Mouse (Mus musculus) thymus, adult 2 months (tissue): ENCODE data around the gene Tmem120b.

ENCODE experiments used
- CTCF ChIP-seq: fragments of 200-500 bp; IDR thresholded peaks from 2 replicates; pipeline ENCODE4 v1.5.1; 2012; ENCODE audit warnings: mild to moderate bottlenecking, control low read depth, low read length, moderate library complexity, borderline replicate concordance; ENCODE audit not compliant: control insufficient read depth, poor library complexity, insufficient read depth; ENCODE audit errors: extremely low read depth
- POLR2A ChIP-seq: fragments of 200-500 bp; IDR thresholded peaks from 2 replicates; pipeline ENCODE4 v1.6.1; 2012; ENCODE audit warnings: mild to moderate bottlenecking, low read length, control low read depth, moderate library complexity; ENCODE audit not compliant: control insufficient read depth, poor library complexity, insufficient read depth; ENCODE audit errors: extremely low read depth

GRCm38 (mm10) chr5:123130814-123131148 is 62.6 kb downstream of the Tmem120b start:
- TF ChIP-seq CTCF, result no peak
- no peak for TF ChIP-seq POLR2A
